Mouse (Mus musculus): ENCODE data around the gene Tmem18. TPM values are rescaled to one million over a fixed set of nuclear protein-coding genes. Genes with fewer than 3 reads are reported as not detected.

Tmem18 gene
- polyA plus RNA-seq, 1 experiment from 2014 or later = 31.1 TPM

DNA sequence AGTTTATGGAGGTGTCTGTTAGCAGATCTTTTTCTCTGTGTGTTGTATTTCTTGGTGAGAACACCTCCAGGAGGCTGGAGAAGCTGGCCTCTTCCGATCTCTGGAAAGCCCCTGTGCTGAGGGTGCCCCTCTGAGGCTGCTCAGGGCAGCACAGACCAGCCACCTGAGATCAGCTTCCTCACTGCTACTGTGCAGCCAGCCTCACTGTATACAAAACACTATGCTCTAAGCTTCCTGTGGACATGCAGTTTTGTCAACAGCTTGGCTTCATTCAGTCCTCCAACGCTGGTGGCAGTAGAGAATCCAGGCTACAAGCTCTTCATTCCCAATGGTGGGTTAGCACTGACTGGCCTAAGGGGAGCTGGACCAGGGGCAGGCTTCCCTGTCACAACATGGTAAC is 15.8 kb downstream of the Tmem18 start:
- Histone ChIP-seq H3K9me3 (no peaks in the 10 kb centered on the region), H3K27ac (no peak overlapping the region), H3K4me1 (peaks cover 29% of the 10 kb centered on the region), H3K27me3 (ENCODE audit: poor library complexity, severe bottlenecking) (no peaks in the 10 kb centered on the region), H3K36me3 (replicated peaks) (no peaks in the 10 kb centered on the region), H3K4me3 (no peak overlapping the region)
- DNase-seq (ENCODE audit: extremely low spot score, low spot score) = no peak
- 77% methylated on average over 2 of the region's 2 CpGs for WGBS

DNA sequence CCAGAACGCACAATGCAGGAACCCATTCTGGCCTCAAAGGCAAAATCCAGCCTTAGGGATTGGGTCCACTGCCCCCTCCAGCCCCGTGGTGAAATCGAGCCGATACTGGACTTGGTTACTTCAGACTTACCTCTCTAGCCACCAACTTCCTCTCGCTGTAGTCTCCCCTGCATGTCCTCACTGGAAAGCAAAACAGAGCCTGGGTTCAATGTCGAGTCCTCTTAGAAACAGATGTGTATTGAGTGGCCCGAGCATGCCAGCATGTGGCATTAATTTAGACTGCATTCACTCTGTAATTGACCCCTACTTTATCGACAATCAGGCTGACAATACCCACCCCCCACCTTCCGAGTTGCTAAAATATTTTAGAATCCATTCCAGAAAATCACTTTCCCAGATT is 19.8 kb downstream of the Tmem18 start:
- peak overlapping the region; percentile 73 for H3K27ac ChIP-seq
- no peaks in the 10 kb centered on the region for H3K9me3 ChIP-seq
- peaks cover 33% of the 10 kb centered on the region for H3K4me1 ChIP-seq
- H3K36me3 ChIP-seq (replicated peaks) = no peaks in the 10 kb centered on the region
- H3K4me3 ChIP-seq = no peak overlapping the region
- WGBS = 40% methylated on average over 9 of the region's 9 CpGs
- peak; percentile 23 for DNase-seq (ENCODE audit: extremely low spot score, low spot score)
- no peaks in the 10 kb centered on the region for H3K27me3 ChIP-seq (ENCODE audit: poor library complexity, severe bottlenecking)

DNA sequence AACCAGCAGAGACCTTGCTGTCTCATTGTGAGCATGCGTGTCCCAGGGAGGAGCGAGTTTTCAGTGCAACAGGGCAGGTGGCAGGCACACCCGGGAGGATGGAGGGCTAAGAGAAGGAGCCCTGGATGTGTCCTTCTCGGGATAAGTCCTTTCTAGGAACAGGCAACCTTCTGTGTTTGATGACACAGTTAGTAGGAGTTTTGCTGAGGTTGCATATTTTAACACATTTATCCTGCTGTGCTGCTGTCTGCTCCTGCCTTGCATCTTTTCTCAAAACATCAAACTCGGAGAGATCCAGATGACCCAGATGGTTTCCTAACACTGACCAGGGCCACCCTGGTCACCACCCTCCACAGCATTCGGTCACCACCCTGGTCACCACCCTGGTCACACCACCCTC is 20.6 kb downstream of the Tmem18 start:
- peak overlapping the region; percentile 62 for H3K27ac ChIP-seq
- no peak overlapping the region for H3K4me3 ChIP-seq
- no peaks in the 10 kb centered on the region for H3K27me3 ChIP-seq (ENCODE audit: poor library complexity, severe bottlenecking)
- H3K9me3 ChIP-seq = no peaks in the 10 kb centered on the region
- DNase-seq (ENCODE audit: extremely low spot score, low spot score) = no peak
- peaks cover 33% of the 10 kb centered on the region for H3K4me1 ChIP-seq
- 80% methylated on average over 6 of the region's 6 CpGs for WGBS
- no peaks in the 10 kb centered on the region for H3K36me3 ChIP-seq (replicated peaks)

DNA sequence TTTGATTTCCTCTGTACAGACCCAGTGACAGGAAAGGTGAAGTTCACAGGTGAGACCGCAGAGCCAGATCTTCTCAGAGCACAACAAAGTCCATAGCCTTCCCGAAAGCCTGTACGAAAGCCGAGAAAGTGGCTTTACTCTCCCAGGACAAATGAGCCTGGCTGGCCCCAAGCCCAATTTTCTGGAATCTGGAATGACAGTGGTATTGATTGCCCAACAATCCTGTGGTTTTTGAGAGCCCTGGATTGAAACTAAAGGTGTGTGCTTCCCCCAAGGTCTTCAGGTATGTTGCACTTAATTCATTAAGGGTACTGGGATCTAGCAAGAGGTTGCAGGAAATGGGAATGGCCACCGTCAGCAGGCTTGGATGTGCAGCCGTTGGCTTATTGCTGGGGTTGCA is 21.7 kb downstream of the Tmem18 start:
- Histone ChIP-seq H3K4me3 (no peak overlapping the region), H3K9me3 (no peaks in the 10 kb centered on the region), H3K36me3 (replicated peaks) (no peaks in the 10 kb centered on the region), H3K4me1 (peaks cover 33% of the 10 kb centered on the region), H3K27me3 (ENCODE audit: poor library complexity, severe bottlenecking) (no peaks in the 10 kb centered on the region), H3K27ac (no peak overlapping the region)
- 92% methylated on average over 6 of the region's 6 CpGs for WGBS
- no peak for DNase-seq (ENCODE audit: extremely low spot score, low spot score)

DNA sequence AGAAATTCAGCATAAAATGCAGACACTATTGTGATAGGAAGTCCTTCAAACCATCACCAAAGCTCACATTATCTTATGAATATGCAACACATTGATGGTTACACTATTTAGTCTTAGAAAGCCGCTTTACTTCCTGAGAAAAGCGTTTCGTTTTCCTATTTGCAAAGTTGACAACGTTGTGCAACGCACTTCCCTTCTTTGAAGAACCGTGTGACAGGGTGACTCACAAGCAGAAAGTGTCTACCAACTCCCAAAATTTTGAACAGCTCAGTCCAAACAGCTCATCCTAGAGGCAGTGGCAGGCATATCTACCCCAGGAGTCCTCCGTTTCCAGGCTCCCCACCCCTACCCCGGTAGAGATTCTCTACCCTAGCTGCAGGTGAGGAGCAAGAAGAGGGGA is 22.5 kb downstream of the Tmem18 start:
- H3K36me3 ChIP-seq (replicated peaks) = no peaks in the 10 kb centered on the region
- H3K4me3 ChIP-seq = no peak overlapping the region
- H3K4me1 ChIP-seq = peaks cover 33% of the 10 kb centered on the region
- 84% methylated on average over 8 of the region's 8 CpGs for whole genome bisulfite sequencing
- DNase-seq (ENCODE audit: extremely low spot score, low spot score) = no peak
- H3K27ac ChIP-seq = no peak overlapping the region
- H3K9me3 ChIP-seq = no peaks in the 10 kb centered on the region
- no peaks in the 10 kb centered on the region for H3K27me3 ChIP-seq (ENCODE audit: poor library complexity, severe bottlenecking)

GRCm38 (mm10) chr12:30618425-30618824 is 34.2 kb downstream of the Tmem18 start:
- Histone ChIP-seq H3K27ac (0 out of 2 replicates have a peak overlapping the region, but pooled peaks have one; percentile 40), H3K4me1 (peaks cover 10% of the 10 kb centered on the region), H3K9me3 (no peaks in the 10 kb centered on the region), H3K4me3 (no peak overlapping the region), H3K27me3 (ENCODE audit: poor library complexity, severe bottlenecking) (no peaks in the 10 kb centered on the region), H3K36me3 (replicated peaks) (no peaks in the 10 kb centered on the region)
- no peak for DNase-seq (ENCODE audit: extremely low spot score, low spot score)
- WGBS = 68% methylated on average over 8 of the region's 8 CpGs

- H3K27ac ChIP-seq = no peak overlapping the region
- H3K4me1 ChIP-seq = no peaks in the 10 kb centered on the region
- H3K4me3 ChIP-seq = no peak overlapping the region
- H3K27me3 ChIP-seq (ENCODE audit: poor library complexity, severe bottlenecking) = no peaks in the 10 kb centered on the region
- no peaks in the 10 kb centered on the region for H3K36me3 ChIP-seq (replicated peaks)
- no peaks in the 10 kb centered on the region for H3K9me3 ChIP-seq
- DNase-seq (ENCODE audit: extremely low spot score, low spot score) = no peak
- 78% methylated on average over 5 of the region's 5 CpGs for WGBS
These were observed 44.2 kb downstream of the Tmem18 start for GRCm38 (mm10) chr12:30628466-30628865.

- Histone ChIP-seq H3K36me3 (replicated peaks) (no peaks in the 10 kb centered on the region), H3K4me1 (peaks cover 5% of the 10 kb centered on the region; the same call in 1 of the 2 replicates), H3K27me3 (ENCODE audit: poor library complexity, severe bottlenecking) (no peaks in the 10 kb centered on the region), H3K9me3 (no peaks in the 10 kb centered on the region), H3K4me3 (no peak overlapping the region), H3K27ac (0 out of 2 replicates have a peak overlapping the region, but pooled peaks have one; percentile 12)
- no peak for DNase-seq (ENCODE audit: extremely low spot score, low spot score)
These were observed 50.3 kb downstream of the Tmem18 start for GRCm38 (mm10) chr12:30634534-30634933.

Small RNA genes within 50 kb of the gene (microRNA-seq; reads per million reads assigned to microRNA genes)
- not detected for gene Gm25243

Other genes with a start within 250 kb of the Tmem18 start
- gene Sntg2, start 211.1 kb upstream of the Tmem18 start, polyA plus RNA-seq (2016; fragmentation: Nextera tagmentation; extraction: Ambion mirVana) = 0.31 and 0.68 TPM in 2 replicates